Mouse (Mus musculus) liver, adult 2 months (tissue): ENCODE measurements around the gene Kctd4.

Source experiments
- CTCF ChIP-seq: fragments of 200-500 bp; IDR thresholded peaks from 2 replicates; pipeline ENCODE4 v1.5.1; 2011; ENCODE audit warnings: low read depth, low read length, control low read depth
- POLR2A ChIP-seq: fragments of 200-500 bp; IDR thresholded peaks from 2 replicates; pipeline ENCODE4 v1.6.1; 2011; ENCODE audit warnings: low read length, control low read depth; ENCODE audit not compliant: insufficient read depth; ENCODE audit errors: extremely low read depth

- no peak for TF ChIP-seq POLR2A
- no peak for TF ChIP-seq CTCF
Observed at GRCm38 (mm10) chr14:75976107-75976506, 21.3 kb downstream of the Kctd4 start.
